Mouse (Mus musculus) spleen, adult 2 months (tissue): ENCODE results near the gene Eloa. TPM values are rescaled to one million over a fixed set of nuclear protein-coding genes. Genes with fewer than 3 reads are reported as not detected.

Source experiments
- DNase-seq, 2 experiments: peaks; one replicate each; pipeline versions ENCODE4 v3.0.0 to v3.0.0-alpha.2; 2012 to 2021; ENCODE audit warnings: low spot score in 2 of 2, low read depth in 1 of 2
- H3K27ac ChIP-seq: fragments of 200-500 bp; 2 replicates; pipeline ENCODE4 v1.5.1; 2012; ENCODE audit warnings: low read length, inconsistent platforms; ENCODE audit not compliant: insufficient read depth
- H3K27me3 ChIP-seq: fragments of 200-500 bp; 2 replicates; pipeline ENCODE4 v1.6.1; 2012; ENCODE audit warnings: mild to moderate bottlenecking, moderate library complexity, low read length, inconsistent platforms; ENCODE audit not compliant: control insufficient read depth, insufficient read depth
- H3K36me3 ChIP-seq: fragments of 200-500 bp; 2 replicates; pipeline ENCODE4 v1.6.1; 2012; ENCODE audit warnings: mild to moderate bottlenecking, low read length, inconsistent platforms; ENCODE audit not compliant: control insufficient read depth, insufficient read depth
- H3K4me1 ChIP-seq: fragments of 200-500 bp; 2 replicates; pipeline ENCODE4 v1.6.1; 2011; ENCODE audit warnings: inconsistent platforms; ENCODE audit not compliant: control insufficient read depth, insufficient read depth, insufficient read length
- H3K4me3 ChIP-seq: fragments of 200-500 bp; 2 replicates; pipeline ENCODE4 v1.5.1; 2011; ENCODE audit warnings: mild to moderate bottlenecking, inconsistent platforms; ENCODE audit not compliant: insufficient read depth, insufficient read length; ENCODE audit errors: extremely low read depth
- CTCF ChIP-seq: fragments of 200-500 bp; IDR thresholded peaks from 2 replicates; pipeline ENCODE4 v1.5.1; 2011; ENCODE audit warnings: mild to moderate bottlenecking, inconsistent platforms; ENCODE audit not compliant: insufficient read depth, insufficient read length, insufficient replicate concordance; ENCODE audit errors: extremely low read depth
- POLR2A ChIP-seq: fragments of 200-500 bp; IDR thresholded peaks from 2 replicates; pipeline ENCODE4 v1.6.1; 2011; ENCODE audit warnings: low read depth, low read length, inconsistent platforms
- WGBS: fragments of 180-500 bp; shearing (Covaris S2); methylation state at CpG from one replicate; pipeline ENCODE4 v1.1.7; 2018; 5-methylcytosine and 5-hydroxymethylcytosine counted together
- polyA plus RNA-seq: library from polyadenylated mRNA; depleted of rRNA; stranded (reverse); fragments of >200 nt; gene quantifications from 2 replicates; pipeline ENCODE4 v1.2.3, GENCODE M21; 2012

Eloa gene
- polyA plus RNA-seq, 1 experiment = 8.6 TPM

DNA sequence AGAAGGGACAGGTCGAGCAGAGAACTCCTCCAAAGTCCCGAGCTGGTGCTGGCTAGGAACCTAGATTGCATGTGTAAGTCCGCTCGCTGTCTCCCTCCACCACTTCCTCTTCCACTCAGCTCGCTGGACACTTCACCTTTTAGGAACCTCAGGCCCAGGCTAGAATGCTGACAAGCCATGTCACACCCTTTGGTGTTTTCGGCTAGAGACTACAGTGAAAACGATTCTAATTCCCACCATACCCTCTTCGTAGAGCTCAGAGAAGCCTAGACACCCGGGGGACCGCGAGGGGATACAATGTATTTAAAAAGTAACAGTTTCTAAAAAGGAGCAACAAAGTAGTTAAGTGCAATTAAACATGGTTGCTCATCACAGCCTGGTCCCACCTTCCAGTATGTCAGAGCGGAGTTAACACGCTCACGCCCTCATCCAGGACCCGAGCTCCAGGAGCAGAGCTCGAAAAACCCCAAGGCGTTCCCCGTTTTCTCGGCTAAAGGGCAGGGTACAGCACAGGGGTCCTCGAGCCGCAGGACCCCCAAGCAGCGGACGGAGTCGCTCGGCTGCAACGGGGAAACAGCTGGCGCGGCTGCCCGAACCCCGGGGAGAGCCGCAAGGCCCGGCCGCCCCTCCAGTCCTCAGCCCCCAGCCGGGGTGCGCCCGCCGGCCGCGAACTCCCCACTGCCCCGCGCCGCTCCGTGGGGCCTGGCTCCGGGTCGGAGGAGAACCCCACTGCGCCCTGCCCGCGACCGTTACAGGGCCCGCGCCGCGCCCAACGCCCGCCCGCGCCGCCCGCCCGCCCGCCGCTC is 617 bp downstream of the Eloa start:
- peak overlapping the region; percentile 60 for H3K27ac ChIP-seq
- peak overlapping the region; percentile 80 for H3K4me3 ChIP-seq
- peak in 1 of 2 experiments; percentile 24 for DNase-seq
- WGBS = under 1% methylated on average over 60 of the region's 62 CpGs
- TF ChIP-seq CTCF = no peak
- TF ChIP-seq POLR2A = no peak
- H3K4me1 ChIP-seq = peaks cover 8% of the 10 kb centered on the region; the same call in 1 of the 2 replicates
- no peaks in the 10 kb centered on the region for H3K27me3 ChIP-seq
- H3K36me3 ChIP-seq = no peaks in the 10 kb centered on the region

DNA sequence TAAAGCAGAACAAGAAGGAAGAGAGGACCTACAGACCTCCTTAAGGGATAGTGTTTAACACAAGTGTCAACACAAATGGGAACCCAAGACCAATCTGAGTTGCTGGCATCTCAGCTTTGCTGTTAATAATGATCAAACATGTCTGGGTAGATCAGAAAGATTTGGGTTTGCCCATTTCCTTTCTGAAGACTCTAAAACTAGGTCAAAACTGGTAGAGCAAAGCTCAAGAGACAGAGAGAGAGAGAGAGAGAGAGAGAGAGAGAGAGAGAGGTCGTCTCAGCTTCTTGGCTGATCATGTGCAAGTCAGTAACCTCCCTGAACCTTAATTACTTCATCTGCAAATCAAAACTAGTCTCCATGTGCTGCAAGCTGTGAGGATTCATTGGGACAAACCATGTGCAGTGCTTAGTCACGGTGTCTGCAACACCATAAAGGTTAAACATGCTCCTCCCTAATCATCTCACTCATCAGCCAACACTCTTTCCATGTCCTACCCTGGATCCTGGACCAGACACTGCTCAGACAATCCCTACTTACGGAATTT is 5.4 kb downstream of the Eloa start:
- Histone ChIP-seq H3K36me3 (peaks cover 17% of the 10 kb centered on the region), H3K4me3 (no peak overlapping the region), H3K27me3 (no peaks in the 10 kb centered on the region), H3K4me1 (peaks cover 8% of the 10 kb centered on the region; the same call in 1 of the 2 replicates), H3K27ac (no peak overlapping the region)
- DNase-seq = no peak
- WGBS = 62% methylated on average over 3 of the region's 3 CpGs
- TF ChIP-seq CTCF (no peak), POLR2A (no peak)

- TF ChIP-seq POLR2A = no peak
- no peak for TF ChIP-seq CTCF
- 92% methylated on average over 4 of the region's 4 CpGs for WGBS
- H3K4me1 ChIP-seq = no peaks in the 10 kb centered on the region
- peaks cover 58% of the 10 kb centered on the region for H3K36me3 ChIP-seq
- no peak overlapping the region for H3K27ac ChIP-seq
- H3K4me3 ChIP-seq = no peak overlapping the region
- DNase-seq = no peak
- no peaks in the 10 kb centered on the region for H3K27me3 ChIP-seq
These were observed 11.0 kb downstream of the Eloa start for GRCm38 (mm10) chr4:136010586-136010985.

GRCm38 (mm10) chr4:136008782-136009447 is 12.6 kb downstream of the Eloa start:
- Histone ChIP-seq H3K36me3 (peaks cover 69% of the 10 kb centered on the region), H3K27me3 (no peaks in the 10 kb centered on the region), H3K27ac (no peak overlapping the region), H3K4me3 (no peak overlapping the region), H3K4me1 (no peaks in the 10 kb centered on the region)
- DNase-seq = no peak
- TF ChIP-seq POLR2A = no peak
- no peak for TF ChIP-seq CTCF
- 98% methylated on average over 8 of the region's 8 CpGs for WGBS

- Histone ChIP-seq H3K36me3 (peaks cover 68% of the 10 kb centered on the region), H3K4me3 (no peak overlapping the region), H3K27me3 (no peaks in the 10 kb centered on the region), H3K4me1 (no peaks in the 10 kb centered on the region), H3K27ac (no peak overlapping the region)
- TF ChIP-seq POLR2A (no peak), CTCF (no peak)
- WGBS = 58% methylated on average over 3 of the region's 3 CpGs
- DNase-seq = no peak
These were observed 14.7 kb downstream of the Eloa start for GRCm38 (mm10) chr4:136006821-136007220.

DNA sequence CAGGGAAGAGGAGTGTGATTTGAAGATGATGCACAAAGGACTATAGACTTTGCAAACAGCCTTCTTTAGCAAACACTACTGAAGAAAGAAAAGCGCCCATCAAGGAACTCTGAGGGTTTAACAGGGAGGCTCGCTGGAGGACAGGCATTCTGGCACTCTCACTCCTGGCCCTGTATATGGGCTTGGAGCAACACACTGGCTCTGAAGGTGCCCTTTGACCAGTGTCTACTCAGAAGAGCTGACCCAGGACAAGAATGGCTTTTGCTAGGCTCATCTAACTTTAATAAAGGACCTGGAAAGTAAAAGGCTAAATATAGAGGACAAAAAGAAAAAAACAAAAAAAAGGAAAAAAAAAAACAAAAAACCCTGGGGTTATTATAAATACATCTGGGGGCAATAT is 16.6 kb downstream of the Eloa start:
- no peak for TF ChIP-seq CTCF
- no peak for TF ChIP-seq POLR2A
- WGBS = 97% methylated on average over 2 of the region's 2 CpGs
- H3K27ac ChIP-seq = no peak overlapping the region
- no peaks in the 10 kb centered on the region for H3K27me3 ChIP-seq
- no peak overlapping the region for H3K4me3 ChIP-seq
- H3K36me3 ChIP-seq = peaks cover 52% of the 10 kb centered on the region
- DNase-seq = no peak
- no peaks in the 10 kb centered on the region for H3K4me1 ChIP-seq
